Mouse (Mus musculus): ENCODE data around the gene Ctdspl2.
A peak's percentile ranks its signal among the peaks of the same experiment; 100 is the strongest.
"Not testable (repeated sequence)": the region's sequence is repeated elsewhere in the genome, so short reads cannot be mapped to it uniquely, and the experiment has no call there.

Ctdspl2 gene

GRCm38 (mm10) chr2:121955765-121956223 is at the start of gene Ctdspl2, which contains the start of gene Mageb3:
Gene Ctdspl2 (plus strand): TSS chr2:121956001.
Gene Mageb3 (minus strand): TSS chr2:121956092.
- DNase-seq (ENCODE audit: low spot score), result peak; percentile 96

- DNase-seq (ENCODE audit: low spot score), result no peak
These were observed 45.8 kb upstream of the Ctdspl2 start for GRCm38 (mm10) chr2:121909975-121910374.

- DNase-seq (ENCODE audit: low spot score), result no peak
These were observed 39.5 kb upstream of the Ctdspl2 start for GRCm38 (mm10) chr2:121916047-121916970.

- not testable (repeated sequence) for DNase-seq (ENCODE audit: low spot score)
These were observed 18.2 kb upstream of the Ctdspl2 start for GRCm38 (mm10) chr2:121937624-121938023.

GRCm38 (mm10) chr2:121943364-121943763 is 12.4 kb upstream of the Ctdspl2 start:
- no peak for DNase-seq (ENCODE audit: low spot score)

GRCm38 (mm10) chr2:121954971-121955656 is 687 bp upstream of the Ctdspl2 start:
- DNase-seq (ENCODE audit: low spot score), result no peak

GRCm38 (mm10) chr2:121956224-121957018 is 620 bp downstream of the Ctdspl2 start:
- DNase-seq (ENCODE audit: low spot score), result peak; percentile 91

- DNase-seq (ENCODE audit: low spot score), result no peak
These were observed 1.5 kb downstream of the Ctdspl2 start for GRCm38 (mm10) chr2:121957216-121957792.

- DNase-seq (ENCODE audit: low spot score), result no peak
These were observed 39.9 kb downstream of the Ctdspl2 start for GRCm38 (mm10) chr2:121995738-121996137.

GRCm38 (mm10) chr2:122008832-122009231 is 53.0 kb downstream of the Ctdspl2 start:
- no peak for DNase-seq (ENCODE audit: low spot score)

- DNase-seq (ENCODE audit: low spot score), result no peak
These were observed 55.6 kb downstream of the Ctdspl2 start for GRCm38 (mm10) chr2:122011441-122011840.

GRCm38 (mm10) chr2:122018705-122019104 is 62.9 kb downstream of the Ctdspl2 start:
- no peak for DNase-seq (ENCODE audit: low spot score)

GRCm38 (mm10) chr2:122022284-122022683 is 66.5 kb downstream of the Ctdspl2 start:
- DNase-seq (ENCODE audit: low spot score), result no peak

- DNase-seq (ENCODE audit: low spot score), result not testable (repeated sequence)
These were observed 71.3 kb downstream of the Ctdspl2 start for GRCm38 (mm10) chr2:122027091-122027490.

GRCm38 (mm10) chr2:122027862-122028755 is 72.3 kb downstream of the Ctdspl2 start, which contains the start of gene Eif3j1:
Gene Eif3j1 (plus strand): TSS chr2:122028546.
- peak; percentile 89 for DNase-seq (ENCODE audit: low spot score)

- peak; percentile 21 for DNase-seq (ENCODE audit: low spot score)
These were observed 73.2 kb downstream of the Ctdspl2 start for GRCm38 (mm10) chr2:122028756-122029700.

- DNase-seq (ENCODE audit: low spot score), result no peak
These were observed 76.2 kb downstream of the Ctdspl2 start for GRCm38 (mm10) chr2:122031970-122032369.

GRCm38 (mm10) chr2:122036064-122036463 is 80.3 kb downstream of the Ctdspl2 start:
- no peak for DNase-seq (ENCODE audit: low spot score)

- no peak for DNase-seq (ENCODE audit: low spot score)
These were observed 88.1 kb downstream of the Ctdspl2 start for GRCm38 (mm10) chr2:122043926-122044325.

Data from ovary, adult 18-20 months (tissue).